Mouse (Mus musculus): Measurements from ENCODE around the gene Hsd17b11.

DNA sequence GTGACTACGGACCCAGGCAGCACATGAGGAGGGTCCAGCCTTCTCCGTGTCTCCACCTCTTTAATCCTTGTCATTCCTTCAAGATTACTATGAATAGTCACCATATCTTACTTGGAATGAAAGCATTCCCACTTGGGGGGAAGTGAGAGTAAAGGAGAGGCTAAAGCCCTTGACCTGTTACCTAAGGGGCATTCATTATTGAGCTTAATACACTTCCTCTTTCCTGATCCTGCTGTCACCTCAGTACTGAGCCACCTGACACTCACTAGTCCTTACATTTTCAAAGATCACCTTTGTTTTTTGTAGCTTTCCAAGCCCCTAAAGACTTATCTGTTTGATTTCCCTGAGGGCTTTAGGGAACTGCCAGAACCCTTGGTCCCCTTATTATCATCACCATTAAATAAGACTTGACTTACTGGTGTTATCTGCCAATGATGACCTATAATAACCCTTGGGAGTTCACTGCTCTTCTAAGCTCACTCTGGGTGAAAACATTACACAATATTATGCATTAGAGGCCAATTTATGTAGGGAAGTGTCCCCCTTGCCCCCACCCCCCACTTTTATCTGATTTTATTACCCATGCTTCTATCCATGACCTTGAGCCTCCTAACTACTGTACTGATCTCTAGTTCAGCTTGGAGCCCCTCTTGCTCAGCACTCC is 10.8 kb upstream of the Hsd17b11 start:
- TF ChIP-seq CTCF (IDR thresholded peaks at IDR 0.05; ENCODE audit: low read depth) (no peak), EP300 (IDR thresholded peaks at IDR 0.05; ENCODE audit: low read depth) (no peak)

All from heart, postnatal 0 days (tissue).